Mouse (Mus musculus) erythroblast, adult 5-6 weeks (primary cell): ENCODE measurements around the gene Kpna1. TPM values are rescaled to one million over a fixed set of nuclear protein-coding genes. Genes with fewer than 3 reads are reported as not detected.

Source experiments
- ATAC-seq: replicated peaks from 2 replicates; pipeline ENCODE4 v1.8.0; 2016; ENCODE audit warnings: moderate number of reproducible peaks, mild to moderate bottlenecking, moderate TSS enrichment, inconsistent platforms; ENCODE audit not compliant: poor library complexity, low FRiP score, severe bottlenecking
- total RNA-seq, 2 experiments: library from RNA; stranded (forward) in 1 of 2; stranded (reverse) in 1 of 2; fragments of 150-400 nt in 1 of 2; fragments of 200-764, 138-1000 nt in 1 of 2; gene quantifications; 2 replicates each; pipeline versions ENCODE4 v1.2.3 to v1.2.4; 2015 to 2017; ENCODE audit warnings: low replicate concordance in 2 of 2

Gene Kpna1
- total RNA-seq, 2 experiments from 2014 or later: 29.8 to 34.3 TPM

GRCm38 (mm10) chr16:36063315-36063714 is 84.8 kb downstream of the Kpna1 start:
- no peak for ATAC-seq

- no peak for ATAC-seq
These were observed 86.4 kb downstream of the Kpna1 start for GRCm38 (mm10) chr16:36064904-36065303.

GRCm38 (mm10) chr16:36067694-36068093 is 89.1 kb downstream of the Kpna1 start:
- ATAC-seq: no peak

- ATAC-seq: no peak
These were observed 89.8 kb downstream of the Kpna1 start for GRCm38 (mm10) chr16:36068356-36068755.

GRCm38 (mm10) chr16:36069819-36070575 is 91.4 kb downstream of the Kpna1 start:
- no peak for ATAC-seq

- ATAC-seq: peak; percentile 12
These were observed 92.5 kb downstream of the Kpna1 start for GRCm38 (mm10) chr16:36071071-36071449.

- ATAC-seq: peak; percentile 94
These were observed 93.2 kb downstream of the Kpna1 start, which contains the start of the genes Fam162a and Ccdc58 for GRCm38 (mm10) chr16:36071450-36072379. Gene Fam162a (minus strand): TSS chr16:36071594. Gene Ccdc58 (plus strand): TSS chr16:36071685.

- ATAC-seq: no peak
These were observed 94.0 kb downstream of the Kpna1 start for GRCm38 (mm10) chr16:36072410-36073011.

GRCm38 (mm10) chr16:36074772-36075171 is 96.2 kb downstream of the Kpna1 start:
- ATAC-seq: no peak

- ATAC-seq: no peak
These were observed 101.4 kb downstream of the Kpna1 start for GRCm38 (mm10) chr16:36079916-36080315.

Other genes with a start within 250 kb of the Kpna1 start
- 15.2 and 16.7 TPM in 2 replicates for gene Dirc2, start 209.4 kb upstream of the Kpna1 start, total RNA-seq (2015; ENCODE audit: low replicate concordance)
- 19.2 and 23.3 TPM in 2 replicates for gene Dirc2, start 209.4 kb upstream of the Kpna1 start, total RNA-seq (2017; ENCODE audit: low replicate concordance)
- gene Hspbap1, start 208.4 kb upstream of the Kpna1 start, total RNA-seq (2015; ENCODE audit: low replicate concordance): 30.4 and 37.4 TPM in 2 replicates
- 63.4 and 71.3 TPM in 2 replicates for gene Hspbap1, start 208.4 kb upstream of the Kpna1 start, total RNA-seq (2017; ENCODE audit: low replicate concordance)
- 17.3 and 18.0 TPM in 2 replicates for gene Parp14, start 107.2 kb upstream of the Kpna1 start, total RNA-seq (2015; ENCODE audit: low replicate concordance)
- 34.6 and 34.8 TPM in 2 replicates for gene Parp14, start 107.2 kb upstream of the Kpna1 start, total RNA-seq (2017; ENCODE audit: low replicate concordance)
- gene Parp9, start 40.3 kb upstream of the Kpna1 start, total RNA-seq (2015; ENCODE audit: low replicate concordance): 21.3 and 23.0 TPM in 2 replicates
- gene Parp9, start 40.3 kb upstream of the Kpna1 start, total RNA-seq (2017; ENCODE audit: low replicate concordance): 30.7 and 41.3 TPM in 2 replicates
- gene Dtx3l, start 39.6 kb upstream of the Kpna1 start, total RNA-seq (2015; ENCODE audit: low replicate concordance): 13.3 and 15.0 TPM in 2 replicates
- 25.2 and 25.4 TPM in 2 replicates for gene Dtx3l, start 39.6 kb upstream of the Kpna1 start, total RNA-seq (2017; ENCODE audit: low replicate concordance)
- gene Wdr5b, start 62.4 kb downstream of the Kpna1 start, total RNA-seq (2015; ENCODE audit: low replicate concordance): 1.7 and 8.6 TPM in 2 replicates
- gene Wdr5b, start 62.4 kb downstream of the Kpna1 start, total RNA-seq (2017; ENCODE audit: low replicate concordance): 2.6 and 3.7 TPM in 2 replicates
- gene Fam162a, start 92.8 kb downstream of the Kpna1 start, total RNA-seq (2015; ENCODE audit: low replicate concordance): 13.0 and 31.1 TPM in 2 replicates
- 8.1 and 37.1 TPM in 2 replicates for gene Fam162a, start 92.8 kb downstream of the Kpna1 start, total RNA-seq (2017; ENCODE audit: low replicate concordance)
- gene Ccdc58, start 92.9 kb downstream of the Kpna1 start, total RNA-seq (2015; ENCODE audit: low replicate concordance): 4.8 and 21.3 TPM in 2 replicates
- gene Ccdc58, start 92.9 kb downstream of the Kpna1 start, total RNA-seq (2017; ENCODE audit: low replicate concordance): 2.6 and 10.6 TPM in 2 replicates
- not detected in 2 replicates for gene Csta1, start 152.5 kb downstream of the Kpna1 start, total RNA-seq (2015; ENCODE audit: low replicate concordance)
- gene Csta1, start 152.5 kb downstream of the Kpna1 start, total RNA-seq (2017; ENCODE audit: low replicate concordance): not detected in 2 replicates
- 55.3 and 63.3 TPM in 2 replicates for gene Stfa2l1, start 178.1 kb downstream of the Kpna1 start, total RNA-seq (2015; ENCODE audit: low replicate concordance)
- 2.2 and 7.4 TPM in 2 replicates for gene Stfa2l1, start 178.1 kb downstream of the Kpna1 start, total RNA-seq (2017; ENCODE audit: low replicate concordance)
- 27.0 and 42.1 TPM in 2 replicates for gene Gm5483, start 205.5 kb downstream of the Kpna1 start, total RNA-seq (2015; ENCODE audit: low replicate concordance)
- gene Gm5483, start 205.5 kb downstream of the Kpna1 start, total RNA-seq (2017; ENCODE audit: low replicate concordance): 16.6 and 23.1 TPM in 2 replicates
- not detected in 2 replicates for gene Gm5416, start 231.7 kb downstream of the Kpna1 start, total RNA-seq (2015; ENCODE audit: low replicate concordance)
- gene Gm5416, start 231.7 kb downstream of the Kpna1 start, total RNA-seq (2017; ENCODE audit: low replicate concordance): not detected in 2 replicates
- gene 2010005H15Rik, start 242.7 kb downstream of the Kpna1 start, total RNA-seq (2015; ENCODE audit: low replicate concordance): not detected in 2 replicates
- gene 2010005H15Rik, start 242.7 kb downstream of the Kpna1 start, total RNA-seq (2017; ENCODE audit: low replicate concordance): not detected in 2 replicates